Mouse (Mus musculus): ENCODE results near the gene Gimap4.

Gimap4 gene

GRCm38 (mm10) chr6:48684319-48684718, at the start of gene Gimap4:
Gene Gimap4 (plus strand): TSS chr6:48684549.
- DNase-seq (ENCODE audit: low read depth, low spot score): peak; percentile 74

GRCm38 (mm10) chr6:48635105-48635504, 49.2 kb upstream of the Gimap4 start:
- no peak for DNase-seq (ENCODE audit: low read depth, low spot score)

- no peak for DNase-seq (ENCODE audit: low read depth, low spot score)
These were observed 47.8 kb upstream of the Gimap4 start for GRCm38 (mm10) chr6:48636515-48636914.

GRCm38 (mm10) chr6:48637811-48638500, 46.4 kb upstream of the Gimap4 start:
- DNase-seq (ENCODE audit: low read depth, low spot score): no peak

GRCm38 (mm10) chr6:48638553-48638952, 45.8 kb upstream of the Gimap4 start:
- DNase-seq (ENCODE audit: low read depth, low spot score): no peak

GRCm38 (mm10) chr6:48641391-48641790, 43.0 kb upstream of the Gimap4 start:
- no peak for DNase-seq (ENCODE audit: low read depth, low spot score)

GRCm38 (mm10) chr6:48642764-48643292, 41.5 kb upstream of the Gimap4 start:
- DNase-seq (ENCODE audit: low read depth, low spot score): peak; percentile 84

GRCm38 (mm10) chr6:48645660-48646308, 38.6 kb upstream of the Gimap4 start:
- DNase-seq (ENCODE audit: low read depth, low spot score): peak; percentile 93

GRCm38 (mm10) chr6:48646309-48646690, 38.0 kb upstream of the Gimap4 start:
- peak; percentile 45 for DNase-seq (ENCODE audit: low read depth, low spot score)

DNA sequence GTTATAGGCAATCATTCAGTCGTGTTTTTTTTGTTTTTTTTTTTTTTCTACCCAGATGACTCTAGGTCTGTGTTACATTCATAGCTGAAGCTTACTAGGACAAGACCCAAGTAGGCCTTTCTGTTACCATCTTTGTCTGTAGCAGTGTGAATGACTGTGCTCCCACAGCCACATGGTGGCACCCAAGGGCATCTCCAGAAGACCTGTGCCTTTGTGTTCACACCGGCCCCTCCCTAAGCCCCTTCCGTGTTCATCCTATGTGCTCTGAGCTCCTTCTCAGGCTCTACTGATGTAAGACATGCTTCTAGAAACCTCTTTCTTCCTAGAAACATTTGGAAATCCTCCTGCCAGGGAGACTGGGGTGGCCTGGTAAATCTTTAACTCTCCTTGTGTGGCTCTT, 37.4 kb upstream of the Gimap4 start, which contains the start of gene Gimap8:
Gimap8 (plus strand) TSS at position 240 of the 400 bp plus-strand sequence.
- DNase-seq (ENCODE audit: low read depth, low spot score): peak; percentile 95

- no peak for DNase-seq (ENCODE audit: low read depth, low spot score)
These were observed 36.7 kb upstream of the Gimap4 start for GRCm38 (mm10) chr6:48647611-48648010.

- DNase-seq (ENCODE audit: low read depth, low spot score): no peak
These were observed 35.6 kb upstream of the Gimap4 start for GRCm38 (mm10) chr6:48648779-48649178.

DNA sequence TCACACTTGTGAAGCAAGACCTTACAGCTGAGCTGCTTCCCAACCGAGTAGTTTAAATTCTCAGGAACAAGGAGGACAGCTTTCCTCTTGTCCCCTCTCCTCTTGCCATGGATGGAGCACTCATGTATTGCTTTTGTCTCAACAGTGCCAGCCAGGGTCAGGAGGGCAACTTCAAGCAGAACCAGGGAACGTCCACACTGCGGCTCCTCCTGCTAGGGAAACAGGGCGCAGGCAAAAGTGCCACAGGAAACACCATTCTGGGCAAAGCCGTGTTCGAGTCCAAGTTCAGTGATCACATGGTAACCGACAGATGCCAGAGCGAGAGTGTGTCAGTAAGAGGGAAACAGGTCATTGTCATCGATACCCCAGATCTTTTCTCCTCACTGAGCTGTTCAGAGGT, 34.3 kb upstream of the Gimap4 start:
- DNase-seq (ENCODE audit: low read depth, low spot score): no peak

GRCm38 (mm10) chr6:48658721-48659120, 25.6 kb upstream of the Gimap4 start:
- DNase-seq (ENCODE audit: low read depth, low spot score): no peak

GRCm38 (mm10) chr6:48664750-48665149, 19.6 kb upstream of the Gimap4 start:
- DNase-seq (ENCODE audit: low read depth, low spot score): peak; percentile 56

GRCm38 (mm10) chr6:48665471-48665870, 18.9 kb upstream of the Gimap4 start:
- DNase-seq (ENCODE audit: low read depth, low spot score): no peak

GRCm38 (mm10) chr6:48666159-48666586, 18.2 kb upstream of the Gimap4 start:
- peak; percentile 60 for DNase-seq (ENCODE audit: low read depth, low spot score)

DNA sequence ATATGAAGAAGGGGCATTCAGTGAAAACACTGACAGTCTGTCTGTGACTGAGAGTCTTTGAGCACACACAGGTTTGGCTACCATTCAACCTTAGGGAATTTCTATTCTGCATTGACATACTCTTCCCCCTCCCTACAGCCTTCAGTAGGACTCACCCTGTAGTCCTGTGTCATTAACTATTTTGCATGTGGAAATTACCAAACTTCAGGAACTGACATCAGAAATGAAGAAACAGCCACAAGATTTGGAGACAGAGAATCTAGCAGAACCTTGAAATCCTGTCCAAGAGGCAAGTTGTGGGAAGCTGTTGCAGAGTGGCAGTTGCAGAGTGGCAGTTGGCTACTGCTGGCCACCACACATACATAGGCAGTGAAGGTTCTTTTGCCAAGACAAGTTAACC, 16.3 kb upstream of the Gimap4 start:
- DNase-seq (ENCODE audit: low read depth, low spot score): no peak

GRCm38 (mm10) chr6:48669446-48669969, 14.8 kb upstream of the Gimap4 start:
- DNase-seq (ENCODE audit: low read depth, low spot score): peak; percentile 55

DNA sequence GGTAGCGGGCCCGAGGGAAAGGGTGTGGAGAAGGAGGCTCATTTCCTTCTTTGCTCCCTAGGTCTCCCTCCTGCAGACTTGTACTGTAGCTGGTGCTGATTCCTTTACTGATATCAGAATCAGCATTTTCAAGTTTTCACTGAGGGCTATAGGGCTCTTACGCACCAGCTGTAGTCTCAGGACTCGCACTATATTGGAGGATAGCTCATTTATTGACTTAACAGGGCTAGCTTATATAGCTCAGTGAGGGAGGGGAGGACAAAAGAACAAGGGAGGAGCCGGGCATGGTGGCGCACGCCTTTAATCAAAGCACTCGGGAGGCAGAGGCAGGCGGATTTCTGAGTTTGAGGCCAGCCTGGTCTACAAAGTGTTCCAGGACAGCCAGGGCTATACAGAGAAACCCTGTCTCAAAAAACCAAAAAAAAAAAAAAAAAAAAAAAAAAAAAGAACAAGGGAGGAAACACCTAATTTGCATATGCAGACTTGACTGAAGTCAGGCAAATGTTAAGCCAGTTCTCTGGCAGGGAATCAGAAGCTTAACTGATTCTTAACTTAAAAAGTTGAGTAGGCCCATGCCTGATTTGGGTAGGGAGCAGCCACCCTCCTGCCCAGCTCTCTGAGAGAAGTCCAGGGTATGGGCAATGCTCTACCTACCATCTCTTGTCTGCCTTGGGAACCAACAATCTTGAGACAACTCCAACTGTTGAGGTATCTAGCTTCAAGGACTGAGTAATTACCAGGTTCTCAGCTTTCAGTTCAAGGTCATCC, 9.9 kb upstream of the Gimap4 start:
- peak; percentile 64 for DNase-seq (ENCODE audit: low read depth, low spot score)

GRCm38 (mm10) chr6:48675400-48675930, 8.9 kb upstream of the Gimap4 start:
- DNase-seq (ENCODE audit: low read depth, low spot score): no peak

Data from CD4-positive, CD25-positive, alpha-beta regulatory T cell, adult 2 months (primary cell).